8 mouse cellular contexts compared by ENCODE assay signal in the genomic region with DNA sequence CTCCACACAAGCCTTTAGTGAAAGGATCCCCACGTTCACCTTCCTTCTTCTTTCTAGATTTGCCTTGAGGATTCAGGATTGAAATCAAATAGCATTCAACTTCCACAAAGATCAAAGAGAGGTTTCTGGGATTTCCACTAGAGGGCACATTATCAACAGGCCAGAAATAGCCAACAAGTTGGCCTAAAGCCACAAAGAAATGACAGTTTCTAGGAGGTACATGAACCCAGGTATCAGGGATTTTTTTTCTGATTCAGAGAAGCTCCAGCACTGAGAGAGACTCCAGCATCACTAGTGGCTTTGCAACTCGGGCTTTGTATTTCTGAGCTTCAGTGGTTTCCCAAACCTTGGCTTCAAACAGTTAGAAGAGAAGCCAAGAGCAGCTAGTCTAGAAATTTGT.
DNase-seq lines count a peak whose midpoint lies in the region; ATAC-seq and TF ChIP-seq lines count a peak whose summit lies in the region.

No protein-coding gene starts in this region.

- peak; percentile 54; the same call in 1 of the 2 replicates for TF ChIP-seq EP300 in lung, postnatal 0 days (IDR thresholded peaks at IDR 0.05)

- no peak overlapping the region for H3K4me2 ChIP-seq in lung, postnatal 0 days (replicated peaks; ENCODE audit: low read depth, low read length)

- H3K4me3 ChIP-seq in layer of hippocampus, adult 2 months = no peak overlapping the region
- no peak overlapping the region for H3K4me3 ChIP-seq in lung, postnatal 0 days (ENCODE audit: low read depth, low read length)

- no peaks in the 10 kb centered on the region for H3K4me1 ChIP-seq in lung, postnatal 0 days (ENCODE audit: insufficient read depth, low read depth, low read length)

- no peak overlapping the region for H3K9ac ChIP-seq in lung, postnatal 0 days (replicated peaks; ENCODE audit: low read depth)

- peak; percentile 87 for TF ChIP-seq CTCF in layer of hippocampus, adult 2 months (conservative IDR thresholded peaks at IDR 0.05)
- TF ChIP-seq CTCF in lung, postnatal 0 days (IDR thresholded peaks at IDR 0.05) = peak; percentile 82

- peak; percentile 26 for DNase-seq in adrenal gland, postnatal 10 days
- DNase-seq in adrenal gland, adult 8-10 months = no peak
- DNase-seq in layer of hippocampus, adult 2 months (ENCODE audit: low spot score in 2 of 2) = peak; percentile 26 to 52
- DNase-seq in layer of hippocampus, adult 9-11 months = no peak
- peak; percentile 27 for DNase-seq in R1 (ENCODE audit: low read depth, low spot score)
- DNase-seq in lung, postnatal 0 days (ENCODE audit: low spot score) = peak; percentile 77
- no peak for DNase-seq in gastrocnemius, postnatal 25 days
- no peak for DNase-seq in gastrocnemius, postnatal 4 days (ENCODE audit: low spot score in 2 of 2)

- ATAC-seq in lung, postnatal 0 days = no peak

- H3K27me3 ChIP-seq in lung, postnatal 0 days (replicated peaks; ENCODE audit: insufficient read depth, low read length) = no peaks in the 10 kb centered on the region

- no peaks in the 10 kb centered on the region for H3K9me3 ChIP-seq in lung, postnatal 0 days (ENCODE audit: low read length)

- H3K27ac ChIP-seq in layer of hippocampus, adult 2 months = no peak overlapping the region
- no peak overlapping the region for H3K27ac ChIP-seq in lung, postnatal 0 days (ENCODE audit: low read length)

- H3K36me3 ChIP-seq in lung, postnatal 0 days (ENCODE audit: insufficient read depth, low read length) = no peaks in the 10 kb centered on the region

- WGBS in lung, postnatal 0 days = 24% methylated on average over 2 of the region's 2 CpGs

Comparison
In these comparisons a context has a peak if more than half of its experiments do, and no peak if none do; other contexts are left out.
1. DNase-seq: peak in adrenal gland, postnatal 10 days (single experiment), layer of hippocampus, adult 2 months (2 of 2), R1 (single experiment) and lung, postnatal 0 days (single experiment); none in adrenal gland, adult 8-10 months (single experiment), layer of hippocampus, adult 9-11 months (single experiment), gastrocnemius, postnatal 25 days (single experiment) and gastrocnemius, postnatal 4 days (0 of 2).